Mouse (Mus musculus) liver, postnatal 0 days (tissue): ENCODE data around the gene Opn3.

Source experiments
- CTCF ChIP-seq: sonication (generic); IDR thresholded peaks from 2 replicates; pipeline ENCODE4 v1.5.1; 2016; ENCODE audit warnings: antibody characterized with exemption, low read depth
- EP300 ChIP-seq: IDR thresholded peaks from 2 replicates; pipeline ENCODE4 v1.6.1; 2016; ENCODE audit warnings: antibody characterized with exemption, low read depth, mild to moderate bottlenecking

DNA sequence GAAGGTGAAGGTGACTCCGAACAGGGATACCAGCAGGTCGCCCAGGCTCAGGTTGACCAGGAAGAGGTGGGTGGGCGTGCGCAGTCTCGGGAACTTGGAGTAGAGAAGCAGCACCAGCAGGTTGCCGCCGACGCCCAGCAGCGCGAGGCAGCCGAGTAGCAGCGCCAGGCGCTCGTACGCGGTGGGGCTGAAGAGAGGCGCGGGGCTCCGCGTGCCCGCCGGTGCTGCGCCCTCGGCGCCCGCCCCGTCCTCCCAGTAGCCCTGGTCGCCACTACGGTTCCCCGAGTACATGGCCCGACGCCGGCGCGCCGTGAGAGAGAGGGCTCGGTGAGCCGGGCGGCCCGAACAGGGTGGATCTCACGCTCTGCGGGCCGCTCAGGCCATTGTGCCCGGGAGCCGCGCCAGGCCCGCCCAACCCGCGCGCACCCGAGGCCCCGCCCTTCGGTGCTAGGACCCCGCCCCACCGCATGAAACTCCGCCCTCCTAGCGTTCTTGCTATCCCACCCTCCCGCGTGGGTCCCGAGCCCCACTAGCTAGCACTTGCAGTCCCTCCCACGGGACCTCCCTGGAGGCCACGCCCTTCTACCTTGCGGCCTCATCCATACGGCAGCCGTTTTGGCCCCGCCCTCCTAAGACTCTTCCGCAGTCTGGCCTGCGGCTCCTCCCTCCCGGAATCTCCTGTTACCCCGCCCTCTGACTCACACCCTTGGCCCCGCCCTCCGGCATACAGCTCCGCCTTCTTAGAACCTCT, at the start of gene Opn3, which contains the start of gene Chml:
- TF ChIP-seq CTCF (no peak), EP300 (no peak; the same call in 1 of the 2 replicates)
